Mouse (Mus musculus): Measurements from ENCODE around the gene Plekhm2. TPM values are rescaled to one million over a fixed set of nuclear protein-coding genes. Genes with fewer than 3 reads are reported as not detected.

Gene Plekhm2
- polyA plus RNA-seq, 1 experiment from 2014 or later: 4.6 TPM

DNA sequence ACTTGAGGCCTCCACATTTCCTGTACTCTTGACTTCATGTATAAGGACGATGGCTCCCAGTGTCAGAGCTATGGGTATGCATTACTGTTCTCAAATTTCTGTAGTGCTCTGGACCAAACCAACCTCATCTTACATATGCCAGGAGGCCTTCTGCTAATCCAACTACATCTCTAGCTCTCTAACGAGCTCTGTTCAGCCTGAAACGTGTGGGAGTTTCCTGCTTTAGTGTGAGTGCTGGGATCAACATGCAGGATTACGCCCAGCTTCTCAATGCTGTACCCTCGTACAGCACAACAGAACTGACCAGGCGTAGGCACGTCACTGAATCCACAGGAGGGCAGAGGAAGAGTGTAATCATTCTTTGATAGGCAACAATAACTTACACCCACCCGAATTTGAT lies 21.8 kb upstream of the Plekhm2 start:
- Histone ChIP-seq H3K4me3 (ENCODE audit: low read depth, low read length) (no peak overlapping the region), H3K27me3 (ENCODE audit: control insufficient read depth, insufficient read depth, low read length) (no peaks in the 10 kb centered on the region), H3K36me3 (ENCODE audit: control insufficient read depth, insufficient read depth, low read length) (peaks cover 55% of the 10 kb centered on the region), H3K27ac (ENCODE audit: low read length) (no peak overlapping the region), H3K9ac (replicated peaks; ENCODE audit: low read depth, low read length) (no peak overlapping the region), H3K4me2 (replicated peaks; ENCODE audit: low read depth, low read length) (no peak overlapping the region), H3K9me3 (ENCODE audit: control insufficient read depth, low read depth, low read length) (no peaks in the 10 kb centered on the region), H3K4me1 (ENCODE audit: control insufficient read depth, insufficient read depth, low read length) (peaks cover 4% of the 10 kb centered on the region; the same call in 1 of the 2 replicates)
- no peak for ATAC-seq (ENCODE audit: insufficient number of reproducible peaks, insufficient read depth, low FRiP score, low read depth)
- WGBS: 87% methylated on average over 8 of the region's 8 CpGs

DNA sequence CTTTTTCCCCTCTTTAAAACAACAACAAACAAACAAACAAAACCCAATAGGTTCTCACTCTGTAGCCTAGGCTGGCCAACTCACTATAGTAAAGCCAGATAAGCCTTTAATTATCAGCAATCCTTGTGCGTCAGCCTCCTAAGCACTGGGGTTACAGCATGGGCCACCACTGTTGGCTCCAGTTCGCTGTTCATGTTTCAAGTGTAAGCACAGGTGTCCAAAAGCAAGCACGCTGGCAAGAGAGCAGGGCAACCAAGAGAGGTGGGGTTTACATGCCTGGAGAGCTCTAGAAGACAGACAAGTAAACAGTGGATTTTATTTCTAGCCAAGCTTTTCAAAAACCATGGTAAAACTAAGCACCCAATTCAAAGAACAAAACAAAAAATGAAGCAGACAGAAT lies 21.4 kb upstream of the Plekhm2 start:
- no peaks in the 10 kb centered on the region for H3K27me3 ChIP-seq (ENCODE audit: control insufficient read depth, insufficient read depth, low read length)
- no peak overlapping the region for H3K27ac ChIP-seq (ENCODE audit: low read length)
- no peak overlapping the region for H3K4me2 ChIP-seq (replicated peaks; ENCODE audit: low read depth, low read length)
- WGBS: 79% methylated on average over 3 of the region's 3 CpGs
- no peak overlapping the region for H3K4me3 ChIP-seq (ENCODE audit: low read depth, low read length)
- H3K36me3 ChIP-seq (ENCODE audit: control insufficient read depth, insufficient read depth, low read length): peaks cover 50% of the 10 kb centered on the region
- ATAC-seq (ENCODE audit: insufficient number of reproducible peaks, insufficient read depth, low FRiP score, low read depth): no peak
- peaks cover 4% of the 10 kb centered on the region; the same call in 1 of the 2 replicates for H3K4me1 ChIP-seq (ENCODE audit: control insufficient read depth, insufficient read depth, low read length)
- H3K9ac ChIP-seq (replicated peaks; ENCODE audit: low read depth, low read length): no peak overlapping the region
- no peaks in the 10 kb centered on the region for H3K9me3 ChIP-seq (ENCODE audit: control insufficient read depth, low read depth, low read length)

DNA sequence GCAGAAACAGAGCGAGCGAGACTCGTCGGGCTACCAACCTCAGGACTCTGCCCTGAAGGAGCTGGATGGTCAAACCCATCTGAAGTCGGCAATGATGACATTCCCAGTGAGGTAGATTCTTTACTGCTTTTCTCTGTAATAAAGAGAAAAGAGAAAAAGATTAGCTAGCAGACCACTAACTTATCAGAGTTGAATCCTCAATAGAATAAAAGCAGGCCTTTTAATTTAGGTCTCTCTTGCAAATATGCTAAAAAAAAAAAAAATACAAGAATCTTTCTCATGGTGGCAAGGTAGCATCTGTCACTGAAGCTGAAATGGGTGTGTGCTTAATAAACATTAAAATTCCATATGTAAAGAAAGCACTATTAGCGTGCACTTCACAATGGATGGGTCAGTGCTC lies 20.8 kb upstream of the Plekhm2 start, which contains the start of gene Rsc1a1:
Gene Rsc1a1 (minus strand): TSS at position 101 of the 400 bp plus-strand sequence.
- Histone ChIP-seq H3K36me3 (ENCODE audit: control insufficient read depth, insufficient read depth, low read length) (peaks cover 50% of the 10 kb centered on the region), H3K27me3 (ENCODE audit: control insufficient read depth, insufficient read depth, low read length) (no peaks in the 10 kb centered on the region), H3K9ac (replicated peaks; ENCODE audit: low read depth, low read length) (no peak within 1 kb of the TSS), H3K4me3 (ENCODE audit: low read depth, low read length) (no peak within 1 kb of the TSS), H3K9me3 (ENCODE audit: control insufficient read depth, low read depth, low read length) (no peaks in the 10 kb centered on the region), H3K4me2 (replicated peaks; ENCODE audit: low read depth, low read length) (no peak within 1 kb of the TSS), H3K4me1 (ENCODE audit: control insufficient read depth, insufficient read depth, low read length) (peaks cover 4% of the 10 kb centered on the region; the same call in 1 of the 2 replicates), H3K27ac (ENCODE audit: low read length) (no peak within 1 kb of the TSS)
- 94% methylated on average over 6 of the region's 6 CpGs for WGBS
- ATAC-seq (ENCODE audit: insufficient number of reproducible peaks, insufficient read depth, low FRiP score, low read depth): no peak

DNA sequence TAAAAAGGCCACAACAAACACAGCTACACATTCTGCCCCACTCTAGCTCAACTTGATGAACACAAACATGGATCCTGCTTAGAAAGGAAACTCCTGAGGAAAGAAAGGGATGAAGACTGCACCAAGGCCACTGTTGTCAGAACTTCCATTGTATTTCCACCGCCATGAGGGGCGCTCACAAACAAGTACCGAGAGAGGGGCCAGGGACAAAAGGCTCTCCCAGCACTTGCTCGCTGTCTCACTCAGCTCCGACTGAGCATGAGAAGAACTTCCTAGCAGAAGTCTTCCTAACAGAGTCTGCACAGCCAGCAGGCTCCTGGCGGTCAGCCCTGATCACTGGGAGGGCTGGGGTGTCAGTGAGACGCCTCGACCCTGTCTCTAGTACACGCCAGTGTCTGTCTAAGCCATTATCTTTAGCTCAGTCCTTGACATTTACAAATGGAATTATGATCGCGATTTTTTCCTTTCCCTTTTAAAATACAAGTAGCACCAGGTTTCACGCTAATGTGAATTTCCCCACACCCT lies 18.1 kb upstream of the Plekhm2 start:
- H3K9me3 ChIP-seq (ENCODE audit: control insufficient read depth, low read depth, low read length): no peaks in the 10 kb centered on the region
- H3K27ac ChIP-seq (ENCODE audit: low read length): no peak overlapping the region
- H3K4me1 ChIP-seq (ENCODE audit: control insufficient read depth, insufficient read depth, low read length): peaks cover 4% of the 10 kb centered on the region; the same call in 1 of the 2 replicates
- no peak overlapping the region for H3K4me2 ChIP-seq (replicated peaks; ENCODE audit: low read depth, low read length)
- WGBS: 68% methylated on average over 12 of the region's 12 CpGs
- H3K9ac ChIP-seq (replicated peaks; ENCODE audit: low read depth, low read length): no peak overlapping the region
- no peaks in the 10 kb centered on the region for H3K27me3 ChIP-seq (ENCODE audit: control insufficient read depth, insufficient read depth, low read length)
- H3K36me3 ChIP-seq (ENCODE audit: control insufficient read depth, insufficient read depth, low read length): peaks cover 46% of the 10 kb centered on the region
- no peak for ATAC-seq (ENCODE audit: insufficient number of reproducible peaks, insufficient read depth, low FRiP score, low read depth)
- H3K4me3 ChIP-seq (ENCODE audit: low read depth, low read length): no peak overlapping the region

DNA sequence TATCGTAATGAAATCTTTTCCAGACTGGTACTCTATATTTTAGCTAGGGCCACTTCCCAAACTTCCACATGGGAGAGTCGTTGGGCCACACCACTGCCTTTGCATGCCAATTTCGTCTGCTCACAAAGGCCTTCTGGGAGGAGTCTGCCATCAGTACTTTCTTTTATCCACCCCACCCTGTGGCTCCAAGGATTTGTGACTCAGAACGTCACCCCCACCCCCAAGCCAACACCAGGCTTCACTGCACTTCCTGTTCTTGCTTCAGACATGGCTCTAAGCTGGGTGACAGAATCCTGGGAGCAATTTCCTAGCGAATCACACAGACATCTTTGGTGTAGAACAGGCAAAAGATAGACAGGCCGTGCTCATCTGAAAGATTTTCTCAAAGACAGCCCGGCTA lies 17.1 kb upstream of the Plekhm2 start:
- WGBS: 63% methylated on average over 7 of the region's 7 CpGs
- H3K4me3 ChIP-seq (ENCODE audit: low read depth, low read length): no peak overlapping the region
- no peak overlapping the region for H3K9ac ChIP-seq (replicated peaks; ENCODE audit: low read depth, low read length)
- H3K9me3 ChIP-seq (ENCODE audit: control insufficient read depth, low read depth, low read length): no peaks in the 10 kb centered on the region
- no peaks in the 10 kb centered on the region for H3K27me3 ChIP-seq (ENCODE audit: control insufficient read depth, insufficient read depth, low read length)
- H3K4me2 ChIP-seq (replicated peaks; ENCODE audit: low read depth, low read length): no peak overlapping the region
- peak overlapping the region; percentile 15; the same call in 1 of the 2 replicates for H3K27ac ChIP-seq (ENCODE audit: low read length)
- H3K36me3 ChIP-seq (ENCODE audit: control insufficient read depth, insufficient read depth, low read length): peaks cover 42% of the 10 kb centered on the region
- H3K4me1 ChIP-seq (ENCODE audit: control insufficient read depth, insufficient read depth, low read length): peaks cover 4% of the 10 kb centered on the region; the same call in 1 of the 2 replicates
- ATAC-seq (ENCODE audit: insufficient number of reproducible peaks, insufficient read depth, low FRiP score, low read depth): no peak

DNA sequence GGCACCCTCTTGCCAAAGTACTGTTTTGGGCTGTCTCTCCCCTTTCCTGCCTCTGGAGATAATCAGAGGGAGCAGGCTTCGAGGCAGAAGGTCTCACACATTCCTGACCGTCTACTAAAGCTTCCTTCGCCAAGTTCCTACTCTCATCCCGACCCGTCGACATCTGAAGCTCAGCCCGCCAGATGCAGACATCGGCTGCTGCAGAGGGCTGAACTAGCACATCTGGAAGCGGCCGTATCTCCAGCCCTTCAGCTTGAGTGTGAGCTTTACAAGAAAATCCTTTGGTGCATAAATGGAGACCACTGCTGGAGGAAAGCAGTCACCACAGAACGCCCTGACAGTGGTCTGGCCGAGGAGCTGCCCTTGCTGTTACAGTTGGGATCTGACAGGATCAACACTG lies 16.2 kb upstream of the Plekhm2 start:
- no peaks in the 10 kb centered on the region for H3K27me3 ChIP-seq (ENCODE audit: control insufficient read depth, insufficient read depth, low read length)
- H3K36me3 ChIP-seq (ENCODE audit: control insufficient read depth, insufficient read depth, low read length): peaks cover 33% of the 10 kb centered on the region
- no peak for ATAC-seq (ENCODE audit: insufficient number of reproducible peaks, insufficient read depth, low FRiP score, low read depth)
- peaks cover 4% of the 10 kb centered on the region; the same call in 1 of the 2 replicates for H3K4me1 ChIP-seq (ENCODE audit: control insufficient read depth, insufficient read depth, low read length)
- WGBS: 53% methylated on average over 12 of the region's 12 CpGs
- H3K4me3 ChIP-seq (ENCODE audit: low read depth, low read length): no peak overlapping the region
- no peak overlapping the region for H3K9ac ChIP-seq (replicated peaks; ENCODE audit: low read depth, low read length)
- no peak overlapping the region; the same call in 1 of the 2 replicates for H3K27ac ChIP-seq (ENCODE audit: low read length)
- H3K4me2 ChIP-seq (replicated peaks; ENCODE audit: low read depth, low read length): no peak overlapping the region
- H3K9me3 ChIP-seq (ENCODE audit: control insufficient read depth, low read depth, low read length): no peaks in the 10 kb centered on the region

DNA sequence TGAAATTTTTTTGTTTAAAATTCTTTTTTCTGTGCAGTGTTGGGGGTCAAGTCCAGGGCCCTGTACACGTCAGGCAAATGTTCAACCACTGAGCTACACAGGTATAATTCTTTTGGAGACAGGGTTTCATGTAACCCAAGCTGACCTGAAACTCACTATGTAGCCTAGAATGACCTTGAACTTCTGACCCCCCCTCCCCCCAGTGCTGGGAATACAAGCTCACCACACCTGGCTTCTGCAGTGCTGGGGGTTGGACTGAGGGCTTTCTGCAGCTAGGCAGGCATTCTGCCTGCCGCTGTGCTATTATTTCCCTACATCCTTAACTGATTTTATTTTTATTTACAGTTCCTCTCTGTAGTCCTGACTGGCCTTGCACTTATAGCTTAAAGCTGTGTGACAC lies 14.3 kb upstream of the Plekhm2 start:
- Histone ChIP-seq H3K9me3 (ENCODE audit: control insufficient read depth, low read depth, low read length) (no peaks in the 10 kb centered on the region), H3K9ac (replicated peaks; ENCODE audit: low read depth, low read length) (no peak overlapping the region), H3K4me1 (ENCODE audit: control insufficient read depth, insufficient read depth, low read length) (peaks cover 4% of the 10 kb centered on the region; the same call in 1 of the 2 replicates), H3K4me3 (ENCODE audit: low read depth, low read length) (no peak overlapping the region), H3K27ac (ENCODE audit: low read length) (no peak overlapping the region), H3K4me2 (replicated peaks; ENCODE audit: low read depth, low read length) (no peak overlapping the region), H3K36me3 (ENCODE audit: control insufficient read depth, insufficient read depth, low read length) (peaks cover 16% of the 10 kb centered on the region), H3K27me3 (ENCODE audit: control insufficient read depth, insufficient read depth, low read length) (no peaks in the 10 kb centered on the region)
- ATAC-seq (ENCODE audit: insufficient number of reproducible peaks, insufficient read depth, low FRiP score, low read depth): no peak
- WGBS: 81% methylated on average over 2 of the region's 2 CpGs

DNA sequence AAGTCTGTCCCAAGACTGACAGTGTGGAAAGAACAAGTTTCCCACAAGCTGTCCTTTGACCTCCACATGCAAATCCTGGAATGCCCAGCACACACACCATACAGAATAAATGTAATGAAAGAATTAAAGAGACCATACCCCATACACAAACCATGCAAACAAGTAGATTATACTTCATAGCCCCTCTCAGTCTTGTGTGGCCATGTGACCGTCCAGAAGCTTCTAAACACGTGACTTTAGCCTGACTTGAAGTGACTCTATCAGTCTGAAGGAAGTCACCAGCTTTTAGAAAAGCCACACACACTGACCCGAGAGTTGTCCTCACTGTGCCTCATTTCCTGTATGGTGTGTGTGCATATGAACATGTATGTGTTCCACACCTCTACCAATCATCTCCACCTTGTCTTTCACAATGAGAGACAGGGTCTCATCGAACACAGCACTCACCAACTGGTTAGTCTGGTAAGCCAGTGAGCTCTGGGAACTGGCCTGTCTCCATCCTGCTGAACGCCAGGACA lies 11.8 kb upstream of the Plekhm2 start:
- H3K9me3 ChIP-seq (ENCODE audit: control insufficient read depth, low read depth, low read length): no peaks in the 10 kb centered on the region
- WGBS: 75% methylated on average over 5 of the region's 5 CpGs
- H3K9ac ChIP-seq (replicated peaks; ENCODE audit: low read depth, low read length): no peak overlapping the region
- H3K4me2 ChIP-seq (replicated peaks; ENCODE audit: low read depth, low read length): no peak overlapping the region
- H3K27me3 ChIP-seq (ENCODE audit: control insufficient read depth, insufficient read depth, low read length): no peaks in the 10 kb centered on the region
- ATAC-seq (ENCODE audit: insufficient number of reproducible peaks, insufficient read depth, low FRiP score, low read depth): no peak
- peaks cover 3% of the 10 kb centered on the region; the same call in 1 of the 2 replicates for H3K36me3 ChIP-seq (ENCODE audit: control insufficient read depth, insufficient read depth, low read length)
- no peak overlapping the region for H3K27ac ChIP-seq (ENCODE audit: low read length)
- H3K4me3 ChIP-seq (ENCODE audit: low read depth, low read length): no peak overlapping the region
- no peaks in the 10 kb centered on the region for H3K4me1 ChIP-seq (ENCODE audit: control insufficient read depth, insufficient read depth, low read length)

DNA sequence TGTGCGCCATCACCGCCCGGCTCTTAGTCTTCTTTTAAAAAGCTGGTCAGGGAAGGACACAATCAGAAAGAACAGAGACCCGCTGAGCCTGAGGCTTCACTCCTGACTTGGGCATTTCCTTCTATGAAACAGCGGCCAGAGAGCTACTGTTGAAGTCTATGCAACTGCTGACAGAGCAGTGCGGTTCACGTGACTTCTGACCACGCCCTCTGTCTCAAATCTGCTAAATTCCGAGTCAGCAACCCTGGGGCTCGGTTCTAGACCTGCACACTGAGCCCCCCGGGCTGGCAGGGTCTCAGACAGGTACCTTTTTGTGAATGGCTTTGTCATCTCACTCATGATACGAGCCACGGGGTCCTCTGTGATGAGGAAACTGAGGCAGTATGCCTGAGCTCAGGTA lies 7.6 kb upstream of the Plekhm2 start:
- Histone ChIP-seq H3K9me3 (ENCODE audit: control insufficient read depth, low read depth, low read length) (no peaks in the 10 kb centered on the region), H3K4me2 (replicated peaks; ENCODE audit: low read depth, low read length) (no peak overlapping the region), H3K4me1 (ENCODE audit: control insufficient read depth, insufficient read depth, low read length) (no peaks in the 10 kb centered on the region), H3K9ac (replicated peaks; ENCODE audit: low read depth, low read length) (no peak overlapping the region), H3K36me3 (ENCODE audit: control insufficient read depth, insufficient read depth, low read length) (no peaks in the 10 kb centered on the region), H3K27ac (ENCODE audit: low read length) (no peak overlapping the region), H3K27me3 (ENCODE audit: control insufficient read depth, insufficient read depth, low read length) (no peaks in the 10 kb centered on the region), H3K4me3 (ENCODE audit: low read depth, low read length) (no peak overlapping the region)
- ATAC-seq (ENCODE audit: insufficient number of reproducible peaks, insufficient read depth, low FRiP score, low read depth): no peak
- 77% methylated on average over 13 of the region's 13 CpGs for WGBS
